Mouse (Mus musculus): Measurements from ENCODE around the gene Gm4297. TPM values are rescaled to one million over a fixed set of nuclear protein-coding genes. Genes with fewer than 3 reads are reported as not detected.

Gm4297 gene
- polyA plus RNA-seq (2012; ENCODE audit: low replicate concordance): not detected in 2 replicates

DNA sequence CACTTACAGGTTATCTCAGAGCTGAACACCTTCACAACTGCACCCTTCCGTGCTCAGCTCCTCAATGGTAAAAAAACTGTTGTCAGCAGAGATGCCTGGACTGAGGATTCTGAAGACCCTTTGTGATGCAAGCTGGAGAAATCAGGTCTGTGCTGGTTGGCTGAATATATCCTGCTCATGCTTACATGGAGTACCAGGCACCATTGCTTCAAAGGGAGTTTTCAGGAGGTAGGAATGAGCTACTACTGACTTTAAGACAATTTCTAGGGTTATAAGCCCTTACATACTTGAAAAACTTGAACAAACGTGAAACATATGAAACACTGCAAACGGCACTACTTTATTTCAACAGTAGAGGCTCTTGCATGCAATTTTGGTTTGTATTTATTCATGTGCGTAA is at the start of gene Gm4297:
Gene Gm4297 (minus strand): TSS at position 101 of the 400 bp plus-strand sequence.

Other genes with a start within 250 kb of the Gm4297 start
- not detected in 2 replicates for gene Gm5934, start 74.1 kb downstream of the Gm4297 start, polyA plus RNA-seq (2012; ENCODE audit: low replicate concordance)
- gene Gm5935, start 200.3 kb upstream of the Gm4297 start, polyA plus RNA-seq (2012; ENCODE audit: low replicate concordance): not detected in 2 replicates

Measured in leukemia stem cell, adult 10-12 weeks (primary cell).